Mouse (Mus musculus) ES-Bruce4 (cell line): Measurements from ENCODE around the gene Macrod2.

ENCODE experiments used
- CTCF ChIP-seq: IDR thresholded peaks from one replicate; pipeline ENCODE4 v1.8.1; 2011; ENCODE audit warnings: low read depth, low read length
- POLR2A ChIP-seq: IDR thresholded peaks from one replicate; pipeline ENCODE4 v1.8.1; 2011; ENCODE audit warnings: low read length; ENCODE audit not compliant: insufficient read depth

- TF ChIP-seq CTCF = no peak
- no peak for TF ChIP-seq POLR2A
These were observed 1119.9 kb downstream of the Macrod2 start for GRCm38 (mm10) chr2:141514976-141515375.
